Mouse (Mus musculus): Measurements from ENCODE around the gene Cd5l. TPM values are rescaled to one million over a fixed set of nuclear protein-coding genes. Genes with fewer than 3 reads are reported as not detected.

Cd5l gene
- polyA plus RNA-seq, 1 experiment, result 0.05 TPM

GRCm38 (mm10) chr3:87383308-87383707 lies 25.6 kb downstream of the Cd5l start:
- TF ChIP-seq CTCF (IDR thresholded peaks at IDR 0.05; ENCODE audit: borderline replicate concordance, insufficient read depth, low read depth, low read length), result no peak
- no peak for TF ChIP-seq POLR2A (IDR thresholded peaks at IDR 0.05; ENCODE audit: borderline replicate concordance, insufficient read depth, low read length)
- no peak overlapping the region for H3K27ac ChIP-seq (ENCODE audit: insufficient read depth, low read length)
- H3K4me3 ChIP-seq (replicated peaks; ENCODE audit: insufficient read depth, low read depth, low read length), result no peak overlapping the region
- H3K4me1 ChIP-seq (ENCODE audit: control insufficient read depth, insufficient read depth, low read length), result no peaks in the 10 kb centered on the region
- no peak for DNase-seq
- H3K27me3 ChIP-seq (ENCODE audit: control insufficient read depth, insufficient read depth, low read length), result no peaks in the 10 kb centered on the region
- 95% methylated on average over 3 of the region's 3 CpGs for WGBS

- H3K4me3 ChIP-seq (replicated peaks; ENCODE audit: insufficient read depth, low read depth, low read length), result no peak overlapping the region
- no peak overlapping the region for H3K27ac ChIP-seq (ENCODE audit: insufficient read depth, low read length)
- TF ChIP-seq POLR2A (IDR thresholded peaks at IDR 0.05; ENCODE audit: borderline replicate concordance, insufficient read depth, low read length), result no peak
- no peak for TF ChIP-seq CTCF (IDR thresholded peaks at IDR 0.05; ENCODE audit: borderline replicate concordance, insufficient read depth, low read depth, low read length)
- DNase-seq, result no peak
- no peaks in the 10 kb centered on the region for H3K27me3 ChIP-seq (ENCODE audit: control insufficient read depth, insufficient read depth, low read length)
- H3K4me1 ChIP-seq (ENCODE audit: control insufficient read depth, insufficient read depth, low read length), result no peaks in the 10 kb centered on the region
- 66% methylated on average over 9 of the region's 9 CpGs for WGBS
These were observed 27.4 kb downstream of the Cd5l start for GRCm38 (mm10) chr3:87385105-87385504.

GRCm38 (mm10) chr3:87390935-87391334 lies 33.3 kb downstream of the Cd5l start:
- DNase-seq, result no peak

GRCm38 (mm10) chr3:87398809-87399208 lies 41.1 kb downstream of the Cd5l start:
- Histone ChIP-seq H3K4me3 (replicated peaks; ENCODE audit: insufficient read depth, low read depth, low read length) (no peak overlapping the region), H3K4me1 (ENCODE audit: control insufficient read depth, insufficient read depth, low read length) (no peaks in the 10 kb centered on the region), H3K27me3 (ENCODE audit: control insufficient read depth, insufficient read depth, low read length) (no peaks in the 10 kb centered on the region), H3K27ac (ENCODE audit: insufficient read depth, low read length) (no peak overlapping the region)
- WGBS, result 60% methylated on average over 4 of the region's 4 CpGs
- no peak for DNase-seq
- no peak for TF ChIP-seq CTCF (IDR thresholded peaks at IDR 0.05; ENCODE audit: borderline replicate concordance, insufficient read depth, low read depth, low read length)

More at GRCm38 (mm10) chr3:87390935-87391334, 33.3 kb downstream of the Cd5l start:
- WGBS, result 78% methylated on average over 1 of the region's 1 CpGs
- no peaks in the 10 kb centered on the region for H3K4me1 ChIP-seq (ENCODE audit: control insufficient read depth, insufficient read depth, low read length)
- H3K27ac ChIP-seq (ENCODE audit: insufficient read depth, low read length), result no peak overlapping the region
- H3K4me3 ChIP-seq (replicated peaks; ENCODE audit: insufficient read depth, low read depth, low read length), result no peak overlapping the region
- no peak for TF ChIP-seq POLR2A (IDR thresholded peaks at IDR 0.05; ENCODE audit: borderline replicate concordance, insufficient read depth, low read length)
- TF ChIP-seq CTCF (IDR thresholded peaks at IDR 0.05; ENCODE audit: borderline replicate concordance, insufficient read depth, low read depth, low read length), result no peak
- no peaks in the 10 kb centered on the region for H3K27me3 ChIP-seq (ENCODE audit: control insufficient read depth, insufficient read depth, low read length)

- TF ChIP-seq CTCF (IDR thresholded peaks at IDR 0.05; ENCODE audit: borderline replicate concordance, insufficient read depth, low read depth, low read length) (no peak), POLR2A (IDR thresholded peaks at IDR 0.05; ENCODE audit: borderline replicate concordance, insufficient read depth, low read length) (no peak)
- WGBS, result 79% methylated on average over 4 of the region's 4 CpGs
- H3K4me3 ChIP-seq (replicated peaks; ENCODE audit: insufficient read depth, low read depth, low read length), result no peak overlapping the region
These were observed 42.2 kb downstream of the Cd5l start for GRCm38 (mm10) chr3:87399906-87400305.

GRCm38 (mm10) chr3:87401321-87401720 lies 43.6 kb downstream of the Cd5l start:
- WGBS, result 59% methylated on average over 5 of the region's 5 CpGs

More at GRCm38 (mm10) chr3:87399906-87400305, 42.2 kb downstream of the Cd5l start:
- H3K27me3 ChIP-seq (ENCODE audit: control insufficient read depth, insufficient read depth, low read length), result no peaks in the 10 kb centered on the region
- H3K27ac ChIP-seq (ENCODE audit: insufficient read depth, low read length), result no peak overlapping the region
- no peak for DNase-seq
- no peaks in the 10 kb centered on the region for H3K4me1 ChIP-seq (ENCODE audit: control insufficient read depth, insufficient read depth, low read length)

GRCm38 (mm10) chr3:87408171-87408570 lies 50.5 kb downstream of the Cd5l start:
- no peaks in the 10 kb centered on the region for H3K4me1 ChIP-seq (ENCODE audit: control insufficient read depth, insufficient read depth, low read length)
- 33% methylated on average over 4 of the region's 4 CpGs for WGBS
- DNase-seq, result no peak
- TF ChIP-seq POLR2A (IDR thresholded peaks at IDR 0.05; ENCODE audit: borderline replicate concordance, insufficient read depth, low read length) (no peak), CTCF (IDR thresholded peaks at IDR 0.05; ENCODE audit: borderline replicate concordance, insufficient read depth, low read depth, low read length) (peak; percentile 18; the same call in 1 of the 2 replicates)
- H3K27me3 ChIP-seq (ENCODE audit: control insufficient read depth, insufficient read depth, low read length), result no peaks in the 10 kb centered on the region
- H3K4me3 ChIP-seq (replicated peaks; ENCODE audit: insufficient read depth, low read depth, low read length), result no peak overlapping the region
- no peak overlapping the region for H3K27ac ChIP-seq (ENCODE audit: insufficient read depth, low read length)

More at GRCm38 (mm10) chr3:87401321-87401720, 43.6 kb downstream of the Cd5l start:
- Histone ChIP-seq H3K4me1 (ENCODE audit: control insufficient read depth, insufficient read depth, low read length) (no peaks in the 10 kb centered on the region), H3K27me3 (ENCODE audit: control insufficient read depth, insufficient read depth, low read length) (no peaks in the 10 kb centered on the region), H3K4me3 (replicated peaks; ENCODE audit: insufficient read depth, low read depth, low read length) (no peak overlapping the region), H3K27ac (ENCODE audit: insufficient read depth, low read length) (no peak overlapping the region)
- TF ChIP-seq CTCF (IDR thresholded peaks at IDR 0.05; ENCODE audit: borderline replicate concordance, insufficient read depth, low read depth, low read length), result no peak
- no peak for TF ChIP-seq POLR2A (IDR thresholded peaks at IDR 0.05; ENCODE audit: borderline replicate concordance, insufficient read depth, low read length)
- no peak for DNase-seq

GRCm38 (mm10) chr3:87409196-87409935 lies 51.7 kb downstream of the Cd5l start:
- Histone ChIP-seq H3K27ac (ENCODE audit: insufficient read depth, low read length) (no peak overlapping the region), H3K4me1 (ENCODE audit: control insufficient read depth, insufficient read depth, low read length) (no peaks in the 10 kb centered on the region), H3K4me3 (replicated peaks; ENCODE audit: insufficient read depth, low read depth, low read length) (no peak overlapping the region), H3K27me3 (ENCODE audit: control insufficient read depth, insufficient read depth, low read length) (no peaks in the 10 kb centered on the region)
- WGBS, result 68% methylated on average over 4 of the region's 4 CpGs
- no peak for TF ChIP-seq POLR2A (IDR thresholded peaks at IDR 0.05; ENCODE audit: borderline replicate concordance, insufficient read depth, low read length)
- no peak for TF ChIP-seq CTCF (IDR thresholded peaks at IDR 0.05; ENCODE audit: borderline replicate concordance, insufficient read depth, low read depth, low read length)
- no peak for DNase-seq

All from cerebellum, adult 2 months (tissue).